20 mouse cellular contexts compared by ENCODE assay signal in genomic region chr14:79065636-79066035, GRCm38 (mm10).
DNase-seq lines count a peak whose midpoint lies in the region; TF ChIP-seq lines count a peak whose summit lies in the region.
"Had no signal": no experiment of that assay in that cellular context is flagged by ENCODE, and none has a peak within 500 bp of the region (broad histone marks: within the 10 kb centered on the region; RNA-seq: fewer than 3 reads in every experiment).

No protein-coding gene starts in this region.

- no peak overlapping the region for H3ac ChIP-seq in myocyte (ENCODE audit: control insufficient read depth, insufficient read length)

- no peak overlapping the region for H3K4me3 ChIP-seq in myocyte
- H3K4me3 ChIP-seq: gastrocnemius, adult 2 months; heart, embryonic 15.5 days; liver, embryonic 13.5 days; midbrain, embryonic 12.5 days had no signal

- peak overlapping the region; percentile 55 for H3K4me2 ChIP-seq in myocyte (ENCODE audit: low read depth)
- H3K4me2 ChIP-seq: heart, embryonic 15.5 days; hindbrain, embryonic 14.5 days; liver, embryonic 13.5 days; midbrain, embryonic 12.5 days had no signal

- H3K27me3 ChIP-seq in myocyte (ENCODE audit: control insufficient read depth, insufficient read depth, insufficient read length): no peaks in the 10 kb centered on the region
- H3K27me3 ChIP-seq: heart, embryonic 15.5 days; liver, embryonic 13.5 days; midbrain, embryonic 12.5 days had no signal

- H3K79me2 ChIP-seq in myocyte (ENCODE audit: control insufficient read depth, insufficient read depth): no peaks in the 10 kb centered on the region

- intact Hi-C loops in left cerebral cortex, postnatal 4 days (cut with DNase I): no loop called here

- H3K36me3 ChIP-seq in myocyte (ENCODE audit: control insufficient read depth, insufficient read depth): no peaks in the 10 kb centered on the region
- H3K36me3 ChIP-seq: heart, embryonic 15.5 days; midbrain, embryonic 12.5 days had no signal

- no peak for TF ChIP-seq POLR2A in myocyte (IDR thresholded peaks at IDR 0.05; ENCODE audit: insufficient read length, low read depth)

- peak; percentile 14 to 33 for DNase-seq in left cerebral cortex, adult 18-20 months (ENCODE audit: low spot score in 2 of 2)
- no peak for DNase-seq in left cerebral cortex, postnatal 4 days
- DNase-seq in 3T3-L1 (ENCODE audit: low read depth, low spot score): peak; percentile 93
- peak; percentile 24 for DNase-seq in Muller cell, postnatal 12 days (ENCODE audit: inconsistent ontology term)
- no peak for DNase-seq in thymus, postnatal 14 days
- DNase-seq in cerebellum, adult 11 months: no peak
- DNase-seq: adrenal gland, postnatal 10 days; cerebellum, adult 8-10 months; gastrocnemius, adult 2 months; heart, postnatal 4 days; kidney, adult 18-20 months; kidney, postnatal 10 days; liver, embryonic 13.5 days; lung, adult 2 months; retina, postnatal 1 day; spleen, adult 18-20 months had no signal

TF ChIP-seq in myocyte, 11 proteins besides CTCF, POLR2A, EP300 and RAD21:
- peak; percentile 29 for TF ChIP-seq USF1 (IDR thresholded peaks at IDR 0.05; ENCODE audit: low read depth)
- 0 out of 2 replicates have a peak, but pooled peaks have one; percentile 31 for TF ChIP-seq CEBPB (IDR thresholded peaks at IDR 0.05; ENCODE audit: insufficient read depth, poor library complexity, severe bottlenecking)
- TF ChIP-seq TCF3 (IDR thresholded peaks at IDR 0.05; ENCODE audit: insufficient read length, low read depth): no peak

Comparison
In these comparisons a context has a peak if more than half of its experiments do, and no peak if none do; other contexts are left out.
1. DNase-seq: peak in left cerebral cortex, adult 18-20 months (2 of 2), 3T3-L1 (single experiment) and Muller cell, postnatal 12 days (single experiment); none in left cerebral cortex, postnatal 4 days (single experiment), thymus, postnatal 14 days (single experiment) and cerebellum, adult 11 months (single experiment).